Mouse (Mus musculus) left cerebral cortex, adult 9 months (tissue): Measurements from ENCODE around the gene Tekt3.

Experiments used
- DNase-seq, 2 experiments: peaks; one replicate each; pipeline ENCODE4 v3.0.0; 2022; ENCODE audit warnings: low spot score in 2 of 2

The Tekt3 gene

GRCm38 (mm10) chr11:63061446-63061845, at the start of gene Tekt3:
Gene Tekt3, plus strand, starts transcription at chr11:63061654.
- no peak for DNase-seq

- no peak for DNase-seq
These were observed 43.9 kb upstream of the Tekt3 start for GRCm38 (mm10) chr11:63017327-63018082.

- no peak for DNase-seq
These were observed 43.3 kb upstream of the Tekt3 start for GRCm38 (mm10) chr11:63018083-63018622.

- DNase-seq = no peak
These were observed 40.8 kb upstream of the Tekt3 start for GRCm38 (mm10) chr11:63020633-63021032.

- DNase-seq = no peak
These were observed 40.2 kb upstream of the Tekt3 start for GRCm38 (mm10) chr11:63021141-63021806.

- DNase-seq = no peak
These were observed 38.0 kb upstream of the Tekt3 start for GRCm38 (mm10) chr11:63023461-63023860.

GRCm38 (mm10) chr11:63024136-63024535, 37.3 kb upstream of the Tekt3 start:
- DNase-seq = no peak

- DNase-seq = no peak
These were observed 36.0 kb upstream of the Tekt3 start for GRCm38 (mm10) chr11:63025476-63025875.

- DNase-seq = peak in 1 of 2 experiments; percentile 62
These were observed 34.8 kb upstream of the Tekt3 start for GRCm38 (mm10) chr11:63026651-63027141.

- DNase-seq = no peak
These were observed 33.3 kb upstream of the Tekt3 start for GRCm38 (mm10) chr11:63028131-63028530.

GRCm38 (mm10) chr11:63029148-63029714, 32.2 kb upstream of the Tekt3 start:
- DNase-seq = no peak

GRCm38 (mm10) chr11:63029721-63030120, 31.7 kb upstream of the Tekt3 start:
- DNase-seq = no peak

GRCm38 (mm10) chr11:63035420-63036211, 25.8 kb upstream of the Tekt3 start:
- no peak for DNase-seq

- no peak for DNase-seq
These were observed 21.3 kb upstream of the Tekt3 start for GRCm38 (mm10) chr11:63040002-63040661.

GRCm38 (mm10) chr11:63045771-63046170, 15.7 kb upstream of the Tekt3 start:
- DNase-seq = no peak

- DNase-seq = peak; percentile 34 to 35
These were observed 15.1 kb upstream of the Tekt3 start for GRCm38 (mm10) chr11:63046380-63046779.

- DNase-seq = no peak
These were observed 11.0 kb upstream of the Tekt3 start for GRCm38 (mm10) chr11:63050362-63050932.

- DNase-seq = peak in 1 of 2 experiments; percentile 16
These were observed 10.4 kb upstream of the Tekt3 start for GRCm38 (mm10) chr11:63051041-63051440.

GRCm38 (mm10) chr11:63051996-63052395, 9.5 kb upstream of the Tekt3 start:
- DNase-seq = no peak

- DNase-seq = no peak
These were observed 5.9 kb upstream of the Tekt3 start for GRCm38 (mm10) chr11:63055596-63055995.
